Mouse (Mus musculus) embryonic fibroblast, embryonic 13.5 days (primary cell): Measurements from ENCODE around the gene Cln3. TPM values are rescaled to one million over a fixed set of nuclear protein-coding genes. Genes with fewer than 3 reads are reported as not detected.

ENCODE experiments used
- H3K27ac ChIP-seq: 2 replicates; pipeline ENCODE4 v1.5.1; 2012; ENCODE audit warnings: low read length, control low read depth, inconsistent platforms; ENCODE audit not compliant: insufficient read depth
- H3K4me1 ChIP-seq: 2 replicates; pipeline ENCODE4 v1.6.1; 2011; ENCODE audit warnings: low read length; ENCODE audit not compliant: control insufficient read depth, insufficient read depth
- H3K4me3 ChIP-seq: 2 replicates; pipeline ENCODE4 v1.5.1; 2011; ENCODE audit warnings: mild to moderate bottlenecking, control low read depth, low read length; ENCODE audit not compliant: insufficient read depth
- CTCF ChIP-seq: IDR thresholded peaks from 2 replicates; pipeline ENCODE4 v1.5.1; 2011; ENCODE audit warnings: mild to moderate bottlenecking, control low read depth, low read length, moderate library complexity, borderline replicate concordance; ENCODE audit not compliant: insufficient read depth
- POLR2A ChIP-seq: IDR thresholded peaks from 2 replicates; pipeline ENCODE4 v1.6.1; 2011; ENCODE audit warnings: low read depth, mild to moderate bottlenecking, control low read depth, low read length, moderate library complexity
- polyA plus RNA-seq: library from polyadenylated mRNA; stranded (reverse); fragments of >200 nt; gene quantifications from 2 replicates; pipeline ENCODE4 v1.2.4, GENCODE M21; 2011; ENCODE audit warnings: low read depth; ENCODE audit not compliant: missing spikeins, insufficient read length

The Cln3 gene
- 12.4 and 16.7 TPM in 2 replicates for polyA plus RNA-seq

GRCm38 (mm10) chr7:126585717-126586116 is at the start of gene Cln3:
Cln3 (minus strand) TSS chr7:126585817.
- Histone ChIP-seq H3K4me3 (no peak within 1 kb of the TSS), H3K4me1 (0 out of 2 replicates have a peak, but pooled peaks cover 7% of the 10 kb centered on the region), H3K27ac (no peak within 1 kb of the TSS)
- TF ChIP-seq CTCF, result no peak
- TF ChIP-seq POLR2A, result no peak

- no peak for TF ChIP-seq POLR2A
- no peak for TF ChIP-seq CTCF
- H3K4me3 ChIP-seq, result no peak overlapping the region
- H3K27ac ChIP-seq, result no peak overlapping the region
- H3K4me1 ChIP-seq, result peaks cover 7% of the 10 kb centered on the region; the same call in 1 of the 2 replicates
These were observed 49.8 kb upstream of the Cln3 start for GRCm38 (mm10) chr7:126635375-126635774.

GRCm38 (mm10) chr7:126632478-126632877 is 46.9 kb upstream of the Cln3 start:
- no peak overlapping the region for H3K4me3 ChIP-seq
- no peak overlapping the region for H3K27ac ChIP-seq
- H3K4me1 ChIP-seq, result peaks cover 22% of the 10 kb centered on the region
- no peak for TF ChIP-seq CTCF
- TF ChIP-seq POLR2A, result no peak

- TF ChIP-seq POLR2A (no peak), CTCF (no peak)
- peaks cover 24% of the 10 kb centered on the region for H3K4me1 ChIP-seq
These were observed 45.4 kb upstream of the Cln3 start, which contains the start of gene Nupr1 for GRCm38 (mm10) chr7:126630824-126631518. Nupr1 (minus strand) TSS chr7:126630861.

GRCm38 (mm10) chr7:126629915-126630314 is 44.3 kb upstream of the Cln3 start:
- Histone ChIP-seq H3K4me3 (no peak overlapping the region), H3K4me1 (peaks cover 27% of the 10 kb centered on the region), H3K27ac (peak overlapping the region; percentile 55; the same call in 1 of the 2 replicates)
- TF ChIP-seq POLR2A (no peak), CTCF (no peak)

More at GRCm38 (mm10) chr7:126630824-126631518, 45.4 kb upstream of the Cln3 start, which contains the start of gene Nupr1:
- Histone ChIP-seq H3K4me3 (no peak within 1 kb of the TSS), H3K27ac (peak within 1 kb of the TSS; percentile 55)

- Histone ChIP-seq H3K27ac (peak overlapping the region; percentile 75), H3K4me3 (no peak overlapping the region), H3K4me1 (peaks cover 27% of the 10 kb centered on the region)
- TF ChIP-seq CTCF (no peak), POLR2A (no peak)
These were observed 42.5 kb upstream of the Cln3 start for GRCm38 (mm10) chr7:126628111-126628510.

- peaks cover 27% of the 10 kb centered on the region for H3K4me1 ChIP-seq
- H3K4me3 ChIP-seq, result no peak overlapping the region
- TF ChIP-seq CTCF (no peak), POLR2A (no peak)
- H3K27ac ChIP-seq, result peak overlapping the region; percentile 80
These were observed 40.4 kb upstream of the Cln3 start for GRCm38 (mm10) chr7:126625807-126626600.

GRCm38 (mm10) chr7:126625369-126625768 is 39.8 kb upstream of the Cln3 start:
- Histone ChIP-seq H3K27ac (peak overlapping the region; percentile 80), H3K4me3 (peak overlapping the region; percentile 58), H3K4me1 (peaks cover 23% of the 10 kb centered on the region)
- TF ChIP-seq CTCF, result no peak
- peak; percentile 99 for TF ChIP-seq POLR2A

GRCm38 (mm10) chr7:126624774-126625173 is 39.2 kb upstream of the Cln3 start:
- TF ChIP-seq CTCF (no peak), POLR2A (no peak; the same call in 1 of the 2 replicates)
- Histone ChIP-seq H3K4me3 (peak overlapping the region; percentile 58), H3K27ac (peak overlapping the region; percentile 45), H3K4me1 (peaks cover 23% of the 10 kb centered on the region)
